Mouse (Mus musculus) adipocyte (in vitro differentiated cells): ENCODE data around the gene Gna13.

Experiments used
- DNase-seq: peaks from one replicate; pipeline ENCODE4 v3.0.0-alpha.2; 2016; ENCODE audit warnings: low spot score

Gene Gna13

DNA sequence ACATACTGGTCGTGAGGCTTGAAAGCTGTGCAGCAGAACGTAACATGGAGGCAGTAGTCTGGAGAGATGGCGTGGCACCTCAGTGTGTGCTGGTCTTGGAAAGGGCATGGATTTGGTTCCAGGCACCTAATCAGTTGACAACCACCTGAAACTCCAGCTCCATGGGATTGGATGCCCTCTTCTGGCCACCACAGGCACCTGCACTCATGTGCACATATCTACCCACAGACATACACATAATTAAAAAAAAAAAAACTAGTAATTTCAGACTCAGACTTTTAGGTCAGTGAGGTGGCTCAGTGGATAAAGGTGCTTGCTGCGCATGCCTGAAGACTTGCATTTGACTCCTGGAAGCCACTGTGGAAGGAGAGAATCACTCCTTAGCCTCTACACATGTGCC, 59.6 kb downstream of the Gna13 start:
- no peak for DNase-seq

DNA sequence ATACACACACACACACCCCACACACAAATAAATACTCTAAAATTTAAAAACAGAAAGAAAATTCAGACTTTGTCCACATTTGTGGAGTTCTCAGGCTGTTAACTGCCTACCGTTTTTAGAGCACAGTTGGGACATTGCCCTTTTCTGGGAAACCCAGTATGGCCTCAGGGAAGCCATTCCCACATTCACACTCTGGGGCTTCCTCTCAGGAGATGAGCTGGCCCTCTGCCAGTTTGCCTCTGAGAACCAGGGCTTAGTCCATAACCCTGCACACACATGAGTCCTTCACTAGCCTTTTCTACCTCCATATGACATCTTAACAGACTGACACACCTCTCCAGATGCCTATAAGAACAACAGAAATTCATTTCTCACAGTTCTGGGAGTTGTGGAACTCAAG, 60.7 kb downstream of the Gna13 start:
- DNase-seq, result no peak

DNA sequence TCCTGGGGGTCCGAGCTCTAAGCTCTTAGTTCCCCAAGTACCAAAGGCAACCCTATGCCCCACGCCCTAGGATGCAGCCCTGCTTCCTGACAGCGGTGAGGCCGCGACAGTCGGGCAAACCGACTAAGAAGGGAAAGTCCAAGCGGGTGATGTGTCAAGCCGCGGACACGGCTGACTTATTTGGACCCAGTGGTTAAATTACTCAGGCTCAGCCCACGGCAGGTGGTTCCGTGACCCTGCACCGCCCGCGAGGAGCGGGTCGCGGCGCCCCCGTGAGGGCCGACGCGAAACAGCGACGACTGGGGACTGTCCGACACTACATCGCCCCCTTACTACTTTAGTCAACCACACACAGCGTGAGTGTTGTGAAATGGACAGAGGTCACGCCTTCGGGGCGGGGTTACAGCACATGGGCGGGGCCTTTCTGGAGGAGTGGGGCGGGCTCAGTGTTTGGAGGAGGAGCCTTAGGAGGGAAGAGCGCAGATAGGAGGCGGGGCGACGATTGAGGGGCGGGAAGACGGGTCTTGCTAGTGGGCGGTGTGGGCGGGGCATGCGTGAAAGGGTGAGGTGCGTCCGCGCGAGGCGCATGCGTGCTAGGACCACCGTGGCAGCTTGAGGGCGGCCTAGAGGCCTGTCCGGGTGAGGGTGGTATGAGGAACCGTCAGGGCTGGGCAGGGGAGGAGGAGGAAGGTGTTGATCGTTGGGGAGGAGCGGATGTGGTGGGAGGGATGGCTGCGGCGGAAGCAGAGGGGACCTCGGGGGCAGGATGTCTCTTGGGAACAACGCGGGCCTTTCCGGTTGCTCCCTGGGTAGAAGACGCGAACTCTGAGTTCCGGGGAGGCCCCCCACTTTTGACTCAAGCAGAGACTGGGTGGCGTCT, 63.0 kb downstream of the Gna13 start, which contains the start of gene Amz2:
Amz2 (plus strand) TSS at position 555 of the 880 bp plus-strand sequence.
- peak; percentile 99 for DNase-seq

DNA sequence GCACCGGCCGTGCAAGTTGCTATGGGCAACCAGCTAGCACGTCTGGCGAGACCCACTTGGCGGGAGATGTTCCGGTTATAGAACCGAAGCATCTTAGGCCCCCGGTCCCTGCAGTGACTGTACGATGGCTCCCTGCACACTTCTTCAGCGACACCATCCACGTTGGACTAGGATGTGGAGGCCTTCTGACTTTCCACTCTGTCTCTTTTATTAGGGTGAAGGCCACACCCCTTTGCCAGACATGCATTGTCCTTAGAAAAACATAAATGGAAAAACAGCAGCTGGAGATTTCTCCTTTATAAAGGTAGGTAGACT, 63.6 kb downstream of the Gna13 start:
- no peak for DNase-seq

DNA sequence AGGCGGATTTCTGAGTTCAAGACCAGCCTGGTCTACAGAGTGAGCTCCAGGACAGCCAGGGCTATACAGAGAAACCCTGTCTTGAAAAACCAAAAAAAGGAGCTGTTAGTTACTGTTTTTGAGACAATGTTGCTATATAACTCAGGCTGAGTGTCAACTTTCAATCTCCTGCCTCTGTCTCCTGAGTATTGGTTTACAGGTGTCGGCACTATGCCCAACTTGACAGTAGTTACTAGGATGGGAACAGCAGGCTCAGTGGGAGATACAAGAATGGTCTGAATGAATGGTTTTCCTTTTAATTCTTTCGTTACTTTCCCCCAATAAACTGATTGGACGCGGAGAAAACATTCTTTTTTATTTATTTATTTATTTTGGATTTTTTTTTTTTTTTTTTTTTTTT, 64.7 kb downstream of the Gna13 start:
- no peak for DNase-seq

DNA sequence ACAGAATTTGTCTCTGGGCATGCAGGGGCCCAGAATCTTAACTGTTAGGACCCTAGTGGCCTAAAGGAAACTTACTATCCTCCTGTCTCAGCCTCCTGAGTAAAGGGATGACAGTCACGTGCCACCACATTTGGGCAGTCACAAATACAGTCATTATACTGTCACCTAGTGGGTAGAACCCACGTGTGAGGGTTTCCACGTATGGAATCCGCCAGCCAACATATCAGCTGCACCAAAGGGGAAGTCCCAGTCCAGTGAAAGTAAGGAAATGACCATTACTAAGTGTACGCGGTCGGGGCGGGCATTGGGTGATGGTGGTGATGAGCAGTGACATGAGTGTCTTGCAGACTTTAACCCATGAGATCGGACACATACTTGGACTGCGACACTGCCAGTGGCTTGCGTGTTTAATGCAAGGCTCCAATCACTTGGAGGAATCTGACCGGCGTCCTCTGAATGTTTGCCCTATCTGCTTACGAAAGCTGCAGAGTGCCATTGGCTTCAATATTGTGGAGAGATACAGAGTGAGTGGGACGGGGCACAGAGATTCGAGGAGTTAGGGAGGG, 71.7 kb downstream of the Gna13 start:
- no peak for DNase-seq

DNA sequence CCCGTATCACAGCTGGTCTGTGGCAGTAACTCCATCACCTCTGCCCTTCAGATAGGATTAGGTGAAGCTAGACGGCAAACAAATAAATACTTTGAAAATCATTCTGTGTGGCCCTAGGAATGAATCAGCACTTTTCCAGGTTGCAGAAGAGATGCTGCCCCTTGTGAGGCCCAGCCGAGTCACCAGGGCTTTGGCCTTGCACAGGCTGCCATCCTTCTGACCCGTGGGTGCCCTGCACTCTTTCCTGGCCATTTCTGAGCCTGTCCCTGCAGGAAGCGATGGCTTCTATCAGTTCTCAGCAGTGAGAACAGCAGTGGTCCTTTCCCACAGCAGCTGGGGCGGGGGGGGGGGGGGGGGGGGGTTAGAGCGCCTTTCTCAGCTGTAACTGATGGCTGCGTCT, 74.3 kb downstream of the Gna13 start:
- DNase-seq, result no peak

DNA sequence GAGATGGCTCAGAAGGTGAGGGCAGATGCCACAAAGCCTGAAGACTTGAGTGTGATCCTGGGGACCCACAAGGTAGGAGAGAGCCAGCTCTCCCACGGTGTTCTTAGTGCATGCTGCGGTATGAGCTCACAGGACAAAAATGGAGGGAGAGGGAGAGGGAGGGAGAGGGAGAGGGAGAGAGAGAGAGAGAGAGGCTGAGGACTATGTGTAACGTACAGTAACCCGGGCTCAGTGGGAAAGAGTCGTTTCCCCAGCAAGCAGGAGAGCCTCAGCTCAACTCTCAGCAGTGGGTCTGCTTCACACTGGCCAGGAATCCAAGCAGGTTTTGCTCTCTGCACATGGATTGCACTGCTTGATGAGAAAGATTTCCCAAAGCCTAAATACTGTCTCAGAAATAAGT, 76.6 kb downstream of the Gna13 start:
- no peak for DNase-seq

DNA sequence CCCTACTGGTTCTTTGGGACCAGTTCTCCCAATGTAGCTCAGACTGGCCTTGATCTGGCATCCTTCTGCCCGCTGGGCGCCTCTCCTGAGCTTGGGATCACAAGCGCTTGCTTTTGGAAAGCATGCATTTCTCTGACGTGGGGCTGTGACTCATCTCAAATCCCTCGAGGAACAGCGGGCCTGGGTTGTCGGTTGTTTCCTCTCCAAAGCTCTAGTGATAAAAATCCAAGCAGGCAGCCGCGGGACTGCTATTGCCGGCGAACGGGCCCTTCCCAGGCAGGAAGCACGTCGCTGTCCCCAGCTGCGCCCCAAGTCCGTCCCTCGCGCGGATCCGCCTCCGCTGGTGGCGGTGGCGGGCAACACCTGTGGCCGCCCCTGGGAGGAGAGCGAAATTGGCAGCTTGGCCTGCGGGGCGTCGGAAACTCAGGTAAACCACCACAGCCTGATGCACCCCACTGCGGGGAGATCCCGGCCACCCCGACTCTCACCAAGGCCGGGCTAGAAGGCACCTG, 77.3 kb downstream of the Gna13 start:
- DNase-seq, result peak; percentile 89

DNA sequence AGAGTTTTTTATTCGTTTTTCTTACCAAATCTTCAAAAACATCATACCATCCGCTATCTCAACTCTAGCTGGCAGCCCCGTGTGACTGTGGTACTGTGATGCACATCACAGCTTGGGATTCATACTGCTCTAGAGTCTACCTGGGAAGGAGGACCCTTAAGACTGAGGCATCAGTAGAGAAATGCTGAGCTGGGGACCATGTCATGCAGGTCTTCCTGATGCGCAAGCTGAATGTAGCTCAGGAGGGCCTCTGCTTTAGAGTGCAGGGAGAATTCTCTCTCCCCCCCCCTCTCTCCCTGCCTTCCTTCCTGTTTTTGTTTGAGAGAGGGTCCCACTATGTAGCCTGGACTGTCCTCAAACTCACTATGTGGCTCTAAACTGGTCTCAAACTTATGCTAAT, 78.0 kb downstream of the Gna13 start:
- DNase-seq, result no peak

DNA sequence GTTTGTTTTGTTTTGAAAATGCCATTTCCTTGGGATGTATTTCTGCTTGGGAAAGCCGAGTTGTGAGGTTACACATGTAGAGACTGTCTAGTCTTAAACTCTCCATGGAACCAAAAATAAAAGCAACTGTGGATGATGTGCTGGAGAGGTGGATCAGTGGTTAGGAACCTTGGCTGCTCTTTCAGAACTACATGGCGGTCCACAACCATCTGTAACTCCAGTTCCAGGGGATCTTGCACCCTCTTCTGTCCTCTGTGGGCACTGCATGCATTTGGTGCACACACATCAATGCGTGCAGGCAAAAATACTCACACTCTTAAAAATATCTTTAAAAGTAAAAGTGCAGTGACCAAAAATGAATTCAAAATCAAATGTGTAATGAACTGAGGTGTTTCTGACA, 78.5 kb downstream of the Gna13 start:
- peak; percentile 32 for DNase-seq

DNA sequence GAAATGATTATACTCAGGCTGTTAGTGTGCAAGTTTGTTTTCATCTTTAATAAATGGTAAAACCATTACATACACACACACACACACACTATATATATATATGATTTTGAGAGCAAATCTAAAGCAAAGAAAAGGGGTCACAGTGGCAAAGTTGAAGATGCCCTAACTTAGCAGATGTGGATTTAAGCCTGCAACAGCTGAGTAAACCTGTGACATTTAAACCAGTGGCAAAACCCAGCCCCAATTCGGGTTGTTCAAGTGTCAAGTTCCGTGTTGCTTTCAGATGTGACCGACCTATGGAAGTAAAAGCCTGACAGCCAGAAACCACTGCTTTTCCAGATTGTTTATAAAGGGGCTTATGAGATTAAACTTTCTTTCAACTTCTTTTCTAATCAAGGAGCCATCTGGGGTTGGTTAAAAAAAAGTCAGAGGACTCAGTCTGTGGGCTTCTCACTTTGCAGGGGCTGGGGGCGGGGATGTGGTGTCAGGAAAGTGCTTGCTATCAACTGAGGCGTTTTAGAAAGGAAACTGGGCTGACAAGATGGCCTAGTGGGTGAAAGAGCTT, 79.6 kb downstream of the Gna13 start:
- DNase-seq, result no peak

DNA sequence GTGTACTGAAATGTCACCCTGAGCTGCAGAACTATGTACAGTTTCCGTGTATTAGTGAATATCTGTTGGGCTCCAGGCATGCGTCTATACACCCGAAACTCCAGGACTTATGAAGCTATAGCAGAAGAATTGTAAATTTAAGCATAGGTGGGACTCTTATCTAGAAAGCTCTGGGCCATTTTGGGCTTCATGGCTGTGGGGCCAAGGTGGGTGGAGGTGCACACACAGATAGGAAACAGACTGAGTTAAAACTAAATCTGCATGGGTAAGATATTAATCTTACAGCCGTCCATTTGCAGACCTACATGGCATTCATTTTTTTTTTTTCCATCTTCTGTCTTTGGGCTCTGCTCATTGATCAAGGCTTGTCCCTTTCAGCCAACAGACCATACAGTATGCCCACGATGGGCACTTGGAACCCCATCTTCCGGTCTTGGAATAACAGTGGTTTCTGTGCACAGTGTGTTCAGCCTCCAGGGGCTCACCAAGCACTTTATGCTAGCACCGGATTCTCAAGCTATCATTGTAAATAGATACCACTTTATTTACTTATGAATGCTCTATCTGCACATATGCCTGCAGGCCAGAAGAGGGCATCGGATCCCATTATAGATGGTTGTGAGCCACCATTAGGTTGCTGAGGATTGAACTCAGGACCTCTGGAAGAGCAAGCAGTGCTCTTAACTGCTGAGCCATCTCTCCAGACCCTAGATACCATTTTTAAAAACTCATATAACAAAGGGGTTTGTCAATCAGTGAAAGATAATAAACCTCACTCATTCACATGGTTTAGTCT, 81.0 kb downstream of the Gna13 start:
- DNase-seq, result no peak

DNA sequence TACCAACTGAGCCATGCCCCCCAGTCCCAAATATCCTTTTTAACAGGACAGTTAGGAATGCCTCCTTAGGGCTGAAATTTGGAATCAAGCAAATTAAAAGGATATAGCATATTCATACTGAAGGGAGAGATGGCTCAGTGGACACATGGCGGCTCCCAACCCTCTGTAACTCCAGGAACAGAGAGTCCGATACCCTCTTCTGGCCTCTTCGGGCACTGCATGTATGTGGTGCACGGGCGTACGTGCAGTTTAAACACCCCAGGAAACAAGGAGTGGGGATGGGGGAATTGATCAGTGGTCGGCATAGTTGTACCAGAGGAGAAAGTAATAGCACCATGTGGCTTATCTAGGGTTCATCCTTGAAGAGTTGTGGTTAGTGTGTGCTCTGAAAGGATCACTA, 82.0 kb downstream of the Gna13 start:
- no peak for DNase-seq

DNA sequence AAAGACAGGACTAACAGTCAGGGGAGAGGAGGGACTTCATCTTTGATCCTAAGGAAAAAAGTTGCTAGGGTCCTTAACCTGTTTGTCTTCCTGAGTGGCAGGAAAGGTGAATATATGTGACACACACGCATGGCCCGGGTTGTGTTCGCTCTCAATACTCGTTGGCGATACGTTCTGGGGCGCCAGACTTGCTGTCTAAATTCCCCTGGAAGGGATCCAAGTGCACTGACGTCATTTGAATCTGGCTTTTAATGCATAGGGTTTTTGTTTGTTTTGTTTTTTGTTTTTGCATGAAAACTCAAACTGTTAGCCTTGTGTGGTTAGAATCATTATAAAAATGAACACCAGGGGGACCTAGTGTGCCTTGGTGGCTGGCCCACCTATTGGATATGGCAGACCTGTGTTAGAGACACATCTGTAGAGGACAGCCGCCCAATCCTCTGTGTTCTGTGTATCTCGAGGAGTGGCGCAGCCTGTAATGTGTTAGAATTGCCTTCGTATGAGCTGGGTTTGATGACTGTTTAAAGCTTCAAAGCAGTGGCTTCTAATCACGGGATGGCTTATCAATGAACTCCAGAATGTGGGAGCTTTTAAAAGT, 82.9 kb downstream of the Gna13 start:
- peak; percentile 45 for DNase-seq
